Mouse (Mus musculus) MN1 (cell line): ENCODE results near the gene Ercc1.

Experiments
- DNase-seq: peaks from one replicate; pipeline ENCODE4 v3.0.0-alpha.2; 2016; ENCODE audit warnings: low spot score

Ercc1 gene

DNA sequence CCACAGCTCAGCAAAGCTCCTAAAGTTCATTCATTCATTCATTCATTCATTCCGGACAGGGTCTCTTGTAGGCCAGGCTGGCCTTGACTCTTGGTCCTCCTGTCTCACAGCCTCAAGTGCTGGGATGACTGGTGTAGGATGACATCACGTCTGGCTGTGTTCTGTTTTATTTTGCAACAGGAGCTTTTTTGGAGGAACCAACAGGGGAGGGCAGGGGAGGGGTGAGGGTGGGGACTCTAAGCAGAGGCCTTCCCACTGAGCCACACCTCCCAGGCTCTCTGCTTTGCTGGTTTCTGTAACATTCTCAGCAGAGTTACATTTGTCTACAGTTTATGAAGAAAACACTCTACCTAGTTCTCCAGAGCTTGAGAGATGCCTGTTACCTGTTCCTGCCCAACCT, 6.5 kb upstream of the Ercc1 start:
- no peak for DNase-seq

DNA sequence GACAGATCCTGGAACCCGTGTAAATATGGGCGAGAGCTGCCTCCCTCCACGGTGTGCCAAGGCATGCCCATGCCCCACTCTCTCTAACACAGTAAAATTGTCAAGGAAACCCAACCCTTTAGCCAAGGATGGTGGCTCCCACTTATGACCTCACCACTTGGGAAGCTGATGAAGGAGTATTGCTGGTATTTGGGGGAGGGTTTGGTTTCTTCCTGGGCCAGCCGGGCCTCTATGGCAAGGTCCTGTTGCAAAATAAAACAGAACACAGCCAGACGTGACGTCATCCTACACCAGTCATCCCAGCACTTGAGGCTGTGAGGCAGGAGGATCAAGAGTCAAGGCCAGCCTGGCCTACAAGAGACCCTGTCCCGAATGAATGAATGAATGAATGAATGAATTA, 6.0 kb upstream of the Ercc1 start:
- no peak for DNase-seq

DNA sequence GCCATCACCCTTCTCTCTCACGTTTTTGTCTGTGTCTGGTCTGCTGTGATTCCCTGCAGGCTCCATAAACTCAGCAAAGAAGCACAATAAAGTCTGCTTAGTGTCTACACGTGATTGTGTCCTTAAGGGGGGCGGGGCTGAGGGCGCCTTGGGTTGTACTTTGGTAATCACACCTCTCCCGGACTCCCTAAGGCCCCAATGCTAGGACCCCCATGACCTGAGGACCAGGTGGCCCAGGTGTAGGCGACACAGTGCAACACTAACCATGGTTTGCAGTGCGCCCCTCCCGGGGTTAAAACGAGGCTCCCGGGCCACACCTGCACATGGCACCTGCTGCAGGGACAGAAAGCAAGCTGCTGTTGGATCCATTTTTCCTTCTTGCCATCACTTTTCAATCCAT, 3.3 kb upstream of the Ercc1 start:
- no peak for DNase-seq

DNA sequence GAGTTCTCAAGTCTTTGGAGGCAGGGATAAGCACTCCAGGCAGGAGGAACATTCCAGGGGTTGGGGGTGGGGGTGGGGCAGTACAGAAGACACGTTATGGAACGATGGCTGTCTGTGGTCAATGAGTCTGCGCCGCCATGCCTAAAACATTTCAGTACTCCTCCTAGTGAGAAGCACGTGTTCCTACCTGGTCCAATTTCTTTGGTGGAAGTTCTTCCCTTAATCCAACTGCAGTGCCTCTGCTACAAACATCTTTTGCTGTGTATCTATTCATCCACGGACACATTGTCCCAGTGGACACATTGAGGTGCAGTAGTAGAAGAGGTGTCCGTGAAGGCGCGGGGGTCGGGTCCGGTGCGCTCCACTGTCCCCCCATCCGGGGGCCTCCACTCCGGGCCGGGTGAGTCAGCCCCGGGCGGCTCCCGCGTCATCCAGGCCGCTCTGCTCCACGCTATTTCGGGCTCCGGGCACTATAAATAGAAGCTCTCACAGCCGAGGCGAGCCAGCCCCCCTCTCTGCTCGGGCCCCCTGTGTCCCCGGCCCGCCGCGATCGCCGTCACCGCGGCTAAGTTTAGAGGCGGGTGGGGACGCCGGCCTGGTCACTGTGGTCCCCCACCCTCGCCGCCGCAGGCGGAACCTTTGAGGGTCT, 2.7 kb upstream of the Ercc1 start:
- peak; percentile 49 for DNase-seq

DNA sequence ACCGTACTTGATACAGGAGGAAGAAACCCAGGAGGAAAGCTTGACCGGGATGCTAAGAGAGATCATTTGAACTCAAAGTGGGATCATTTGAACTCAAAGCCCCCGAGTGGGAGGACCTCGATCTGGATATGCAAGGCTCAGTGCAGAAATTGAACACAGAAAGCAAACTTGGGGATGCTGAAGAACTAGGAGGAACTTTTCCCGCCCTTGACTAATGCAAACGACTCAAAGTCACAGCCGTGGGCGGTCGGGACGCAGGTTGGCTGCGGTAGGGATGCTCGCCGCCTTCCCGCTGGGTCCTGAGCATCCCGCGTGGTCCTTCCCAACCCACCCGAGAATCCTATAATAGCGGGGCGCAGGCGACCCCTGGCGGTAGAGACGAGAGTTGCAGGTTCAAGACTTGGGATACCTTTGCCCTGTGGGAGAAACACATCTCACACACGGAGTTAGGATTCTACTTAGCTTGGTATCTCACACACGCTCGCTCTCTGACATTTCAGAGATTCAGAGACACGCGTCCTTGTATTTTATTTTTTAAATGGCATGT, 2.0 kb upstream of the Ercc1 start:
- peak; percentile 88 for DNase-seq

DNA sequence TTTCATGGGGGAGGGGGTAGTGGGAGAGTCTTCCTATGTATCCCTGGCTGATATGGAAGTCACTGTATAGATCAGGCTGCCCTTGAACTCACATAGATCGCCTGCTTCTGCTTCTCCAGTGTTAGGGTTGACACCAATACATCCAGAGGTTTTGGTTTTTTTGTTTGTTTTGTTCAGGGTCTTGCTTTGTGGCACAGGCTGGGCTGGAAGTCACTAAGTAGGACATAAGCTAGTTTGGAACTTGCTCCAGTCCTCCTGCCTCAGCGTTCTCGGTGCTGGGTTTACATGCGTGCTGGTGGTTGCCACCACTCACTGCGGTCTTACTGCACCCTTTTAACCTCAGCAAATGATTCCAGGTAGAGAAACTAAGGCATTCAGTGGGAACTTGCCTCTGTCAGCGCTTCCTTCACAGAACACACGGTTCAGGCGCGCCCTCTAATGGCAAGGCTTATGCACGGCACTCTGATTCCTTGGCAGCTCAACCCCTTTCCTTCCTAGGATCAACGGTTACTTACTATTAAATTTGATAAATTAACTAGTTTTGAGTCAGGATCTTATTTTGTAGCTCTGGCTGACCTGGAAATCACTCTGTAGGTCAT, 1.3 kb upstream of the Ercc1 start:
- DNase-seq, result peak; percentile 85

DNA sequence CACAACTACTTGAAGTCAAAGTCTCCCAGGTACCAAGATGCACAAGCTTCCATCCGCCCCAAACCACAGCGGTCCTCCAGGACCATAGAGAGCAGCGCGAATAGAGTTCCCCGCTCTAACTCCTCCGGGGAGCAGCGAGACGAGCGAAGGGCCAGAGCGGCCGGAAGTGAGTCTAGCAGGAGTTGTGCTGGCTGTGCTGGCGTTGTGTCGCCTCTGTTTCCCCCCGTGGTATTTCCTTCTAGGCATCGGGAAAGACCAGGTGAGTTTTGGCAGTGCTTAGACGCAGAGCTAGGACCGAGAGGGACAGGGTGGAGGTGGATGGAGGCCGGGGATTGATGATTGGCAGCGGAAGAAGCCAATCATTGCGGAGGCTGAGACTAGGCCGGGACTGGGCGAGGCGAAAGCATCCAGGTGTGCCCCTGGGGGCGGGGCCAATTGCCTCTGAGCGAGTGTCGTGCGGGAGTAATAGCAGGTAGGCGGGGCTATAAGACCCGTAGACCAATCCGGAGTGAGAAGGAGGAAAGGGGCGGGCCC, 427 bp downstream of the Ercc1 start:
- DNase-seq, result peak; percentile 97

DNA sequence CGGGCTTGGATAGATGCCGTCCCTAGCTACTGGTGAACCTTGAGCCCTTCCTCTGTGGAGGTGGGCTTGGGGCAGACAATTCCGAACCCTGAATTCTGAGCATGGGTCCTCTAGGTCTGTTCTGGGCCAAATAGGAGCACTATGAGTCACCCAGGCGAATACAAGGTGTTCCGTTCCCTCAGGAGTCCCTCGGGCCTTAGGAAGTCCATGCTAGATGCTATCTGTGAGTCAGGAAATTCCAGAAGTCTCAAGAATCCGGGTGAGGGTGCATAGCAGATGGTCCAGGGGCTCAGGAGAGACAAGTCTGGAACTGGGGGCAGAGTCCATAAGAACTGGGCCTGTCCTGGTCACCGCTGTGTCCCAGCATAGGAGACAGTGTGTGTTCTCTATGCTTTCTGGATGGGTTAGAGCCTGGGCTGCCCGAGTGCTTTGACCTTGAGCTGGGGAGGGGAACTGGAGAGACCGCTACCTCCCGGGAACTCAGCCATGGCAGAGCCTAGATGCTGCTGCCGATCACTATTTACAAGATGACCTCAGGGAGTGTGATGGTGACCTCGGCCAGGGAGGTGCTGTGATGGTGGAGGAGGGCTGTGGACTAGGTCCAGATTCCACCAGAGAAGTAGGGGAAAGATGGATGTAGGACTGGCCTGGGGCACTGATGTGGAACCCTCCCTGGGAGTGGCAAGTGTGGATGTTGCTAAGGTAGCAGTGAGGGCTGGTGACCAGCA, 4.8 kb downstream of the Ercc1 start:
- no peak for DNase-seq

DNA sequence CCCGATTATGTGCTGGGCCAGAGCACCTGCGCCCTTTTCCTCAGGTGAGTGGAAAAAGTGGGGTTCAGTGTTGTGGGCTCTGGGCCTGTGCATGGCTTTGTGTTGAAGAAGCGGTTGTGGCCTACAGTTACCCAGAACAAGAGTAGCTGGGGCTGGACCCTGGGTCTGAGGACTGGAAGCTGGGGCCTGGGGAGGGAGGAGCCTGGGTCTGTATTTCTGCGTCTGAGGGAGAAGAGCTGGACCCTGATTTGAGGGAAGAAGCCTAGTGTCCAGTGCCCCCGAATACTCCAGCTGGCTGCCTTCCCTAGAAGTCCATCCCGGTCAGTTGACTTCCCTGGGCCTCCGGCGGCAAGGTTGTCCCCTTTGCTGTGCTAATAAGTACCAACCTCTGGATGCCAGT, 5.6 kb downstream of the Ercc1 start:
- DNase-seq, result no peak

DNA sequence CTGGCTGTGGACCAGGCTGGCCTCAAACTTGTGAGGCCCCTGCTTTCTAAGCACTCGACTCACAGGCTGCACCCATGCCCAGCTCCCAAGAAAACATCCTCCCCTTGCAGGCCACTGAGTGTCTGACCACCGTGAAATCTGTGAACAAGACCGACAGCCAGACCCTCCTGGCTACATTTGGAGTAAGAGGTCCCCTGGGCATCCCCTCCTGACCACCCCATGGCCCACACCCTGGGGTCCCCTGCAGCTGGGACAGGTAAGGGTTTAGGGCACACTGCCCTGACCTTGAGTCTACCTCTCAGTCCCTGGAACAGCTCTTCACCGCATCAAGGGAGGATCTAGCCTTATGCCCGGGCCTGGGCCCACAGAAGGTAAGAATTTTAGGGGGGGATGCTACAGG, 10.4 kb downstream of the Ercc1 start:
- DNase-seq, result no peak

DNA sequence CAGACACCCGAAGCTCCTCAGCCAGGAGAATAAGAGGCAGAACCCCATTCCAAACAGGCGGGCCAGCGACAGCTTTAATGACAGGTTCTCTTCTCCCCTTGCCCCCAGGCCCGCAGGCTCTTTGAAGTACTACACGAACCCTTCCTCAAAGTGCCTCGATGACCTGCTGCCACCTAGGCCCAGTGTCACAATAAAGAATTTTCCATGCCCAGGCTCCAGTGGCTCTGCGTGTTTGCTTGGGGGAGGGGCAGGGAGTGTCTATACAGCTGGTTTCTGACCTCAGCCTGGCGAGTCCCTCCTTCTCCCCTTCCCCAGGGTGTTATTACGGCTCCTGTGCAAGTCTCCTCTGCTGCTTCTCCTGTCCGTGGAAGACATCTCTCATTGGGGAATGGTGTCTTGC, 11.7 kb downstream of the Ercc1 start:
- DNase-seq, result no peak

DNA sequence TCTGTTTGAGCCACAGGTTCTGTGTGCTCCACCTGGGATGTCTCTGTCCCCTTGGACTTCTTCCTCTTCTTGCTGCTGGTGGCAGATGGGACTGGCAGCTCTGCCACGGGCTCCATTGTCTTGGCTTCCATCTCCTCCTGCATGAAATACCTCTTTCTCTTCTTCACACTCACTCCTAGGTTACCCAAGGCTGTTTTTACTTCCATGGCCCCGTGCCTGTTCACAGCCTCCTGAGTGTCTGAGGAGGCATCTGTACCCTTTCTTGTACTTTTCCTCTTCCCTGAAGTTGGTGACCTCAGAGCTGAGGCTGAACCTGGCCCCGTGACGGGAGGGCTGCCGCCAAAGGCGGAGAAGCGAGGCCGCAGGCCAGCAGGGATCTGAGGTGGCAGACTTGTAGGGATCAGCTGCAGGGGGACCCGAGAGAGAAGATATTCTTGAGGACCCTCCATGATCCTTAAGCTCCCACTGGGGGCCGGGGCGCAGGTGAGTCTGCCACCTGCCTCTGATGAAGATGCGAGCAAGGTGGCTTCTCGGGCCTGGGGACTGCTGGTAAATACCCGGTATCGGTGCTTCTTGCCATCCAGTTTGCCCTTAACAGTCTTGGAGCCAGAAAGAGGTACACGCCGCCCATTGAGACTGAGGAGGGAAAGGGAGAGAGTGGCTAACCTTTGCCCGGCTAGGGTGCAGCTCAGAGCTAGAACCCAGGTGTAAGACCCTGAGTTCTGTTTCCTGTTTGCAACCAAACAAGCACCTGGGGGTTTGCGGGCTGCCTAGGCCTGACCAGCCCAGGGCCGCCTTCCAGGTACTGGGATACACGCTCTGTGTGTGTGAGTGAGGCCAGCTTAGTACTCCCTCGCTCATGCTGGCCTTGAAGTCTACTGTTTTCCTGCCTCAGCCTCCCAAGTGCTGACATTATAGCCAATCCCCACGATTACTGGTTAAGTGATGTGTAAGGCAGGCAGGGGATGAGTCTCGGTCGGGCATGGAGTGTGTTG, 13.1 kb downstream of the Ercc1 start:
- DNase-seq, result no peak

DNA sequence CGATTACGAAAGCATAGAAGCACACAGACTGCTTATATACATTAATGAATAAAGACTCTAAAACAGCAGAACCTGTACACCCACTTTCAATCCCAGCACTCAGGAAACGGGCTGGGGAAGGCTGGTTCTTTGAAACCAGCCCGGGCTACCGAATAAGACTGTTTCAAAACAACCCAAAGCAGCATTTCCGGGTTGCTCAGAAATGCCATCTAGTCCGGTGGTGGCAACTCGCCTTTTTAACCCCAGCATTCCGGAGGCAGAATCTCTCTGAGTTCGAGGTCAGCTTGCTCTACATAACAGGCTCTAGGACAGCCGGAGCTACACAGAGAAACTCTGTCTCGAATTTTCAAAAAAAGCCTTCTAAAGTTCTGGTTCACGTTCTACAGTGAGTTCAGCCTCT, 14.1 kb downstream of the Ercc1 start:
- no peak for DNase-seq

DNA sequence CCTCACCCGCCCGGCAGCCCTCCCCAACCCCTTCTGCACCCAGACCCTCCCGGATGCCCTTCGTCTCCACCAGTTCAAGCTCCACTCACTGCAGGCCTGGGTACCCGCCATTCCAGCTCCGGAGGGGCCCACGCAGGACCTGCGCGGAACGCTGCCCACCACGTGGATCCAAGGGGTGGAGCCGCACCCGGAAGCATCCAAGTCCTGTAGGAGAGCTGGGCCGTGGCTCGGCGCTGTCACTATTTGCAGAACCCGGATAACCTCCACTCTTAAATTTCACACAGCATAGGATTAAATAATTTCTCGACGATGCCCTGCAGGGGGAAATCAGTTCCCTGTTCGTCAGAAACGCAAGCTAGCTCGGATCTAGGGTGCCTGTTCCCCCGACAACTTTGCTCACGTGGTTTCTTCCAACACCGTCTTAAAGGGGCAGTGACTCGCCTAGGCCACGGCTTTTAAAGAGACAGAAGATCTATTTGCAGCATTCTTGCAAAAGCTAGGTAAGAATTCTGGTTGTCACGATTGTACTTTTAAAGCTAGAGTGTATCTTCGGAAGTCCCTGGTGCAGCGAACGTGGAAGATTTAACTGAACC, 14.8 kb downstream of the Ercc1 start, which contains the start of the genes Cd3eap and Ppp1r13l:
Gene Cd3eap, minus strand, starts transcription at position 185 of the 593 bp plus-strand sequence.
Gene Ppp1r13l, plus strand, starts transcription at position 451 of the 593 bp plus-strand sequence.
- DNase-seq, result peak; percentile 83

DNA sequence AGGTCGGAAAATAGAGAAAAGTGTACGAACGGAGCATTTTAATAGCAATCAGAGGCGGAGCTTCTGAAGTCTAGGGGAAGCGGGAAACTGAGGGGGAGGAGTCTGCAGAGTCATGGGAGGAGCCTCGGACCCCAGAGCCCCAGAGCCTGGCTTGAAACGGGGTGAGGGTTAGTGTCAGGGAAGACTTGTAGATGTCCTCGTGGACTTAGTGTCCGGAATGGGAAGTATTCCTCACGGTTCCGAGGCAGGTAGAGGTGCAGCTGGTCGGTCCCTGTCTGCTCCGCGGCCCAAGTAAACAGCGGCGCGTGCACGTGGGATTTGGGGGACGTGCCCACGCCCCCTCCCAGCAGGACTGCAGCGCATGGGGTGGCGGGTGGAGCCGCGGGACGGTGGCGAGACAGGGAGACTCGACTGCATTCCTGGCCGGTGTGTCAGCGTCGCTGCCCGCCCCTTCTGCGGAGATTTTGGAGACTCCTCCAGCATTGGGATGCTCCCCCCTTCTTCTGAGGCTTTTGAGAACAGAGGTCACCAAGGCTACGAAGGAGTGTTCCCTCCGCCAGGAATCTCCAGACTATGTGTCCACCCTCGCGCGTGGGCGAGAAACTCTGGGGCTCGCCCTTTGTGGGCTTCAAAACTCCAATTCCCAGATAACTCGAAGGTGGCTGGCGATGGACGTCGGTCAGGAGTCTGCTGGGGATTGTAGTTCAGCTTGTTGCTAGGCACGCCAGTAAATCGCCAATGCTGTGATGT, 15.5 kb downstream of the Ercc1 start:
- peak; percentile 73 for DNase-seq

DNA sequence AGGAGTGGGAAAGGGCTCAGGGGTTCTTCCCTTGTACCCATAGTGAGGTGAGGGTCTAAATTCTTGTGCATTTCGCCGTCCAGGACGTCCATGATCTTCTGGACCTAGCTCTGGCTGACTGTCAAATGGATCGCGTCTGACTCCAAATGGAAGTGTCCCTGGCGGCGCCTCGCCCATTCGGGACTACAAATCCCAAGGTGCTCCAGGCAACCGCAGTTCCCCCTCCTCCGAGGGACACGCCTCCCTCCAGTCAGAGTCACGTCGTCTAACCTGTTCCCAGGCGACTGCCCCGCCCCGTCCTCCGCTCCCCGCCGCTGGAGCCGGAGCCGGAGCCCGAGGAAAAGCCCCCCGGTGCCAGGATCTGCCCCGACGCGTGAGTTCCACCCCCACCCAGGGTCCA, 16.4 kb downstream of the Ercc1 start:
- peak; percentile 91 for DNase-seq

DNA sequence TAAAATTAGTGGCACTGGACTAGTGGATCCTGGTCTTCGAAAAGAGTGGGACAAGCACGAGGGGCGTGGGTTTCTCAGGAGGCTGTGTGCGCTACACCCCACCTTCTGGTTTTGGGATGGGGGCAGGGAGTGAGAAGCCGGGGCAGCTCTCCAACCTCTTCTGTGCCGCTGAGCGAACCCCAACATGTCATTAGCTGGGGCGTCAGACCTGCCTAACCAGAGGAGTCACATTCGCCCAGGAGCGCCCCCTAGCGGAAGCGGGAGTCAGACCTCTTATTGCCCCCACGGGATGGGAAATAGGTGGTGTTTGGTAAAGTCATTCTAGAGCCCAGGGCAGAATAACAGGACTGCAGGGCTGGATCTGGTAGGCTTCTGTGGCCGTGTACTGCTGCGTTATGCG, 17.1 kb downstream of the Ercc1 start:
- DNase-seq, result peak; percentile 64

DNA sequence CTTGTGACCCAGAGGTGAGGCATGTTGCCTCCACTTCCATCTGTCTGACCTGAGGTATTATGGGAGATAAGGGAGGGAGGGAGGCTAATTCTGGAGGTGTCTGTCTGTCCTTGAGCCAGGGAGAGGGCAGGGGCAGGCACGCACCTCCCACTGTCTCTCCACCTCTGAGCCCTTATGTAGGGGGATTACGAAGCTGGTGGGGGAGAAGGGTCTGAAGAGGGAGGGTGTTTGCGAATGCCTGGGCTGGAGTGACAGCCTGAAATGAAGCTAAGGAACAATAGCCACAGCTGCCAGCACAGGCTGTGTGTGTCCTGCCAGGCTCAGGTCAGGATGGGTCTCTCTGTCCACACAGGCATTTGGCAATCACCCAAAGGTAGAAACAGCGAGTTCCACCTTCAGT, 17.7 kb downstream of the Ercc1 start:
- DNase-seq, result no peak

DNA sequence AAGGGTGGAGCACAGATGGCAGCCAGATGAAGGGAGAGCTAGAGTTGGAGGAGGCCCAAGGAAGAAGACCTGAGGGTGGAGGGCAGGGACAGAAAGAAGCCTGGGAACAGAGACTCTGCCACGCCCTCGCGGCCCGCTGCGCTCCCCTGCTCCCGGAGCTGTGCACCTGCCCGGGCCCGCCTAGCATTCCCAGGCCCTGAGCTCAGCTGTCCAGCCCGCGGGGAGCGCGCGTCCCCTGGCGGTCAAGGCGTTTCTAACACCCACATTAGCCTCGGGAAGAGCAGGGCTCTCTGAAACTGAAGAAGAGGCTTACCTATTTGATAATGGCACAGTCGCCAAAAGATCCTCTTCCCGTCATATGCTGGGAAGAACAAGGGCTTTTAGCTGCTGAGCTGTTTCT, 19.3 kb downstream of the Ercc1 start:
- DNase-seq, result peak; percentile 78

DNA sequence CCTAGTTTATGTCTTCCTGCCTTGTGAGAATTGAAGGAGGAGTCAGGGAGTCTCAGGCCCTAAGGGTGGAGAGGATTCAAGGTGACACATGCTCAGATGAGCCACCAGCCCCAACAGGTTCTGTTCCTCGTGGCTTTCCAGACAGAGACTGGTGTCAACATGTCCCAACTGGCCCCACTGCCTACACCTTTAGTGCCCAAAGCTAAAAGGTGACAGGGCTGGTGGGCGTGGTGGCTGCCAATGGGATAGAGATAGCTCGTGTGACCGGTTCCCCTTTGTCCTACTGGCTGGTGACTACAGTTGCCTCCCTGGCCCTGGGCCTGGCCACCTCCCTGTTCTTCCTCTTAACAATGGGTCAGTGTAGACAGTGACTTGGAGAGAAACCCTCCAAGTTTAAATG, 20.8 kb downstream of the Ercc1 start:
- DNase-seq, result no peak
